Mouse (Mus musculus) telencephalon, adult 2 months (tissue): ENCODE measurements around the gene Med24.
"Not testable (repeated sequence)": the region's sequence is repeated elsewhere in the genome, so short reads cannot be mapped to it uniquely, and the experiment has no call there.

ENCODE experiments used
- DNase-seq: peaks from one replicate; pipeline ENCODE4 v3.0.0-alpha.2; 2011; ENCODE audit warnings: low read depth, low spot score

The Med24 gene

GRCm38 (mm10) chr11:98693201-98693600 lies 36.0 kb downstream of the Med24 start:
- no peak for DNase-seq

- DNase-seq: no peak
These were observed 41.2 kb downstream of the Med24 start for GRCm38 (mm10) chr11:98688009-98688408.

GRCm38 (mm10) chr11:98686976-98687375 lies 42.3 kb downstream of the Med24 start:
- no peak for DNase-seq

GRCm38 (mm10) chr11:98685642-98686041 lies 43.6 kb downstream of the Med24 start:
- no peak for DNase-seq

GRCm38 (mm10) chr11:98682811-98683210 lies 46.4 kb downstream of the Med24 start:
- no peak for DNase-seq

- DNase-seq: peak; percentile 99
These were observed 47.2 kb downstream of the Med24 start, which contains the start of gene Psmd3 for GRCm38 (mm10) chr11:98681786-98682745. Gene Psmd3 (plus strand): TSS chr11:98682554.

- no peak for DNase-seq
These were observed 48.0 kb downstream of the Med24 start for GRCm38 (mm10) chr11:98681186-98681585.

- not testable (repeated sequence) for DNase-seq
These were observed 48.6 kb downstream of the Med24 start for GRCm38 (mm10) chr11:98680595-98680994.

GRCm38 (mm10) chr11:98680023-98680422 lies 49.2 kb downstream of the Med24 start:
- no peak for DNase-seq

GRCm38 (mm10) chr11:98675829-98676363 lies 53.3 kb downstream of the Med24 start:
- DNase-seq: no peak

GRCm38 (mm10) chr11:98673136-98673535 lies 56.1 kb downstream of the Med24 start:
- not testable (repeated sequence) for DNase-seq

- DNase-seq: no peak
These were observed 56.8 kb downstream of the Med24 start for GRCm38 (mm10) chr11:98672482-98672881.

GRCm38 (mm10) chr11:98671857-98672256 lies 57.4 kb downstream of the Med24 start:
- no peak for DNase-seq

GRCm38 (mm10) chr11:98671284-98671815 lies 57.9 kb downstream of the Med24 start:
- DNase-seq: no peak

- DNase-seq: no peak
These were observed 60.3 kb downstream of the Med24 start for GRCm38 (mm10) chr11:98668984-98669383.

GRCm38 (mm10) chr11:98664091-98664490 lies 65.1 kb downstream of the Med24 start, which contains the start of gene Gsdma:
Gene Gsdma (plus strand): TSS chr11:98664351.
- DNase-seq: no peak

GRCm38 (mm10) chr11:98660517-98660916 lies 68.7 kb downstream of the Med24 start:
- peak; percentile 74 for DNase-seq

- not testable (repeated sequence) for DNase-seq
These were observed 74.2 kb downstream of the Med24 start for GRCm38 (mm10) chr11:98655076-98655475.
